Mouse (Mus musculus) embryonic facial prominence, embryonic 13.5 days (tissue): ENCODE results near the gene Mthfd1. TPM values are rescaled to one million over a fixed set of nuclear protein-coding genes. Genes with fewer than 3 reads are reported as not detected.

Experiments used
- ATAC-seq: fragments of 200-750 bp; cut with Nextera tagmentation; 2 replicates; pipeline ENCODE4 v1.8.0; 2017; ENCODE audit warnings: low read depth; ENCODE audit not compliant: insufficient number of reproducible peaks, insufficient read depth, low FRiP score, low TSS enrichment
- H3K27ac ChIP-seq: fragments of 300-500 bp; sonication (generic); 2 replicates; pipeline ENCODE4 v1.5.1; 2015; ENCODE audit warnings: moderate library complexity, mild to moderate bottlenecking, inconsistent platforms
- H3K27me3 ChIP-seq: fragments of 300-500 bp; sonication (generic); 2 replicates; pipeline ENCODE4 v1.6.1; 2015; ENCODE audit warnings: mild to moderate bottlenecking, inconsistent platforms
- H3K36me3 ChIP-seq: fragments of 300-500 bp; sonication (generic); 2 replicates; pipeline ENCODE4 v1.6.1; 2015; ENCODE audit warnings: mild to moderate bottlenecking, inconsistent platforms
- H3K4me1 ChIP-seq: fragments of 300-500 bp; sonication (generic); 2 replicates; pipeline ENCODE4 v1.6.1; 2015; ENCODE audit warnings: inconsistent platforms
- H3K4me2 ChIP-seq: fragments of 300-500 bp; sonication (generic); 2 replicates; pipeline ENCODE4 v1.6.1; 2015; ENCODE audit warnings: moderate library complexity, mild to moderate bottlenecking, inconsistent platforms
- H3K4me3 ChIP-seq: fragments of 300-500 bp; sonication (generic); 2 replicates; pipeline ENCODE4 v1.5.1; 2015; ENCODE audit warnings: mild to moderate bottlenecking, inconsistent platforms
- H3K9ac ChIP-seq: fragments of 300-500 bp; sonication (generic); 2 replicates; pipeline ENCODE4 v1.6.1; 2015; ENCODE audit warnings: mild to moderate bottlenecking, inconsistent platforms
- H3K9me3 ChIP-seq: fragments of 300-500 bp; sonication (generic); 2 replicates; pipeline ENCODE4 v1.6.1; 2016; ENCODE audit warnings: inconsistent platforms
- WGBS: fragments of 180-500 bp; shearing (Covaris S2); methylation state at CpG from one replicate; pipeline ENCODE4 v1.1.7; 2015; ENCODE audit warnings: mixed read lengths; 5-methylcytosine and 5-hydroxymethylcytosine counted together
- polyA plus RNA-seq: library from polyadenylated mRNA; unstranded; fragments of >200 nt; fragmentation: Nextera tagmentation; extraction: Ambion mirVana; gene quantifications from 2 replicates; pipeline ENCODE4 v1.2.1, GENCODE M21; 2015

Mthfd1 gene
- polyA plus RNA-seq, 1 experiment from 2014 or later, result 76.8 TPM

DNA sequence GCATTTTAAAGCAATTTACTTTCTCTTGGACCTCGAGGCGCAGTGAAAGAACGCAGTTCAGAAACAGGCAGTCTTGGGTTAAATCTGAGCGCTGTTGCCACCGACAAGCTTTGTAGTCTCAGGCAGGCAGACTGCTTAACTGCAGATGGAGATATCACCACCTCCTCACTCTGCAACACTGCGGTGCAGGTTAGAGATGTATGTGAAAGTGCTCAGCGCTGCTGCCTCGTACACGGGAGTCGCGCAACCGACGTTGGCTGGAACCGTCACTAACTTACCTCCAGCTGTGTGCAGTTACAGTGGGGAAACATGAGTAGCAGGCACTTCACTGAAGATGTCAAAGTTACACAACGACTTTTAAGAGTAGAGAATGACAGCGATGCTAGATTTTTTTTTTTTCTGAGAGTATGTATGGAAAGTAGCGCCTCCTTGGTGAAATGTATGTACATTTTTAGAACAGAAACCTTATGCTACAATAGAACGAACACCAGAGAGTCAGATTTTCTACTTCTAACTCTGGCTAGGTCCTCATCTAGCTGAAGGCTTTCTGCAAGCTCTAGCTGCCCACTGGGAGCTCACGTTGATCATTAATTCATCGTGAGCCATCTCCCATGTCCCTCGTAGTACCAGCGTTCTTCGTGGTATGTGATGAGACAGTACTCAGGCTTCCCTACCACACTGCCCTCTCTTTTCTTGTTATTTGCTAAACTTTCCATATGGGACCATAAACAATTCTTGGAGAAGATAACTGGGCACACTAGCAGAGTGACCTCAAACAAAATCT is 71.5 kb downstream of the Mthfd1 start:
- Histone ChIP-seq H3K27me3 (peaks cover 10% of the 10 kb centered on the region; the same call in 1 of the 2 replicates), H3K27ac (no peak overlapping the region), H3K9me3 (no peaks in the 10 kb centered on the region), H3K36me3 (0 out of 2 replicates have a peak, but pooled peaks cover 3% of the 10 kb centered on the region), H3K4me1 (peaks cover 9% of the 10 kb centered on the region), H3K9ac (no peak overlapping the region), H3K4me3 (no peak overlapping the region), H3K4me2 (no peak overlapping the region)
- WGBS, result 81% methylated on average over 23 of the region's 23 CpGs
- ATAC-seq, result no peak

DNA sequence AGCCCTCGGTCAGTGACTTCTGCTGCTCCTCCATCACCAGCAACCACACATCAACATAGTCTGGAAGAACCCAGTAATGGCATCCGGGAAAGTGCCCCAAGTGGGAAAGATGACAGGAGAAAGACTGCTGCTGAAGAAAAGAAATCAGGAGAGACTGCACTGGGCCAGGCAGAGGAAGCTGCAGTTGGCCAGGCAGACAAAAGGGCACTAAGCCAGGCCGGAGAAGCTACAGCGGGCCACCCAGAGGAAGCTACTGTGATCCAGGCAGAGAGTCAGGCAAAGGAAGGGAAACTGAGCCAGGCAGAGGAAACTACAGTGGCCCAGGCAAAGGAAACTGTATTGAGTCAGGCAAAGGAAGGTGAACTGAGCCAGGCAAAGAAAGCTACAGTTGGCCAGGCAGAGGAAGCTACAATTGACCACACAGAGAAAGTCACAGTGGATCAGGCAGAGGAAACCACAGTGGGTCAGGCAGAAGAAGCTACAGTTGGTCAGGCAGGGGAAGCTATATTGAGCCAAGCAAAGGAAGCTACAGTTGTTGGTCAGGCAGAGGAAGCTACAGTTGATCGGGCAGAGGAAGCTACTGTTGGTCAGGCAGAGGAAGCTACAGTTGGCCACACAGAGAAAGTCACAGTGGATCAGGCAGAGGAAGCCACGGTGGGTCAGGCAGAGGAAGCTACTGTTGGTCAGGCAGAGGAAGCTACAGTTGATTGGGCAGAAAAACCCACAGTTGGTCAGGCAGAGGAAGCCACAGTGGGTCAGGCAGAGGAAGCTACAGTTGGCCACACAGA is 73.7 kb downstream of the Mthfd1 start:
- no peak overlapping the region for H3K4me3 ChIP-seq
- no peak for ATAC-seq
- no peak overlapping the region for H3K4me2 ChIP-seq
- H3K27me3 ChIP-seq, result peaks cover 10% of the 10 kb centered on the region; the same call in 1 of the 2 replicates
- no peak overlapping the region for H3K9ac ChIP-seq
- no peaks in the 10 kb centered on the region for H3K9me3 ChIP-seq
- 0 out of 2 replicates have a peak, but pooled peaks cover 3% of the 10 kb centered on the region for H3K36me3 ChIP-seq
- no peak overlapping the region for H3K27ac ChIP-seq
- H3K4me1 ChIP-seq, result peaks cover 9% of the 10 kb centered on the region
- WGBS, result 89% methylated on average over 6 of the region's 6 CpGs

DNA sequence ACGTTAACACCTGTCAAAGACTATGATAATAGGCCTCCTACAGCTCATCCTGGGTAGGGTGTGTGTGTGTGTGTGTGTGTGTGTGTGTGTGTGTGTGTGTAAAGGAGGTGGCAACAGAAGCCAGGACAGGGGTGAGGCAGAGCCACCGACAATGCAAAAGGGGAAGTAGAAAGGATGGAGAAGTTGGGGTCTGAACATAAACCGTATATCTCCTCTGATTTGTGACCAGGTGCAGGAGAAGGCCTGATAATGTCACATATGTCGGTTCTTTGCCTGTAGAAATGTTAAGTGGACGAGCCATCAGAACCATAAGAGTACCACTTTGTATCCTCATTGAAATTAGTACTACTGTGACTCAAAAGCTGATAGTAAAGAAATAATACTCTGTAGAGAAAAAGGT is 78.6 kb downstream of the Mthfd1 start:
- H3K27me3 ChIP-seq, result no peaks in the 10 kb centered on the region
- H3K27ac ChIP-seq, result no peak overlapping the region
- no peaks in the 10 kb centered on the region for H3K4me1 ChIP-seq
- ATAC-seq, result no peak
- H3K9ac ChIP-seq, result no peak overlapping the region
- no peak overlapping the region for H3K4me3 ChIP-seq
- H3K4me2 ChIP-seq, result no peak overlapping the region
- WGBS, result 91% methylated on average over 5 of the region's 5 CpGs
- H3K9me3 ChIP-seq, result no peaks in the 10 kb centered on the region
- H3K36me3 ChIP-seq, result no peaks in the 10 kb centered on the region

DNA sequence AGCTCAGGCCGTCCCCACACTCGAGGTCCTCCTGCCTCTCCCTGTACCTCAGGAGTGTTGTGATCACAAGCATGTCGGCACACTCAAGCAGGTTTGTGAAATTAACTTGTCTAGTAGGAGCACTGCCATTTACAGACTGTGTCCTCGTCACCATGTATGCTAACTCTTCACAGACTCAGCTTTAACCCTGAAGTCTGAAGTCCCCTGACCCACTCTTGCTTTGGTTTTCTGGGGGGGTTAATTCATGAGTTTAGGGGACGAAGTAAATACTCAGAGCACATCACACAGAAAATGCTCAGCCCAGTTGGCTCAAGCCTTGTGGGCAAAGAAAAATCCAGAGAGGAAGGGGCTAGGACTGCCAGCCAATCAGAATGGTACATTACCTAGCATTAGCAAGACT is 80.5 kb downstream of the Mthfd1 start:
- WGBS, result 81% methylated on average over 5 of the region's 5 CpGs
- Histone ChIP-seq H3K4me1 (no peaks in the 10 kb centered on the region), H3K4me2 (no peak overlapping the region), H3K9me3 (no peaks in the 10 kb centered on the region), H3K27ac (no peak overlapping the region), H3K4me3 (no peak overlapping the region), H3K9ac (no peak overlapping the region), H3K36me3 (no peaks in the 10 kb centered on the region), H3K27me3 (no peaks in the 10 kb centered on the region)
- no peak for ATAC-seq

DNA sequence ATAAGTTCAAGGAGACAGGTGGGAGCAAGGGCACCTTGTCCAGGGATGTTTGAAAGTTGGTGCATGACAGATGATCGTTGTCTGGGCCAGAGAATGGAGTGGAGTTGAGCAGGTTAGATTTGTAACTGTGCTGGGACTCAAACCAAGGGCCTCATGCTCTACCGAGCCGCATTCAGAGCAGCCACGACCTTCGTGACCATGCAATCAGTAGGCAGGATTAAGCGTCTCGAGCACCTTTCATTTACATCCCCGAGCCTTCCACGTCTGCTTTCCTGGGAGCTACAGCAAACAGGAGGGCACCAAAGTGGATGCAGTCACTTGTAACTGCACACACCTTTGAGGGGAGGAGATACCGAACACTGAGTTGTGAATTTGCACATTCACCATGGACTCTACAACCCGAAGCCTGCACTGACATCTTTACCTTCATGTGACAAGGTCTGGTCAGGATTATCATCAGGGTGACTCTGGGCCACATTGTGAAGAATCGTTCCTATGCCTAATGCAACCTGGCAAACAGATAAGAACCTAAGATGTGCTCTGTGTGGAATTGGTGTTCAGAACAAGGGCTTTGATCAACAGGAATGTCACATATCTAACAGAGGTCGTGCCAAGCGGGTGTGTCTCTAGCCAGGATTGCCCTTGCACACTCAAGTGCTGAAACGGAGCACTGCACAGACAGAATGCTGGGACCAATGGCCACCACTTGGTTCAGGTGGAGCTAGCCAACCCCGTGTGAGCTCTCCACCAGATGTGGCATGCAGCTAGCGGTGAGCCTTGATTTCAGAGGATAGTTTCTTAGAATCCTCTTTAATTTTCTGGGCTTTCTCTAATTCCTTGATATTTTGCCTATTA is 81.2 kb downstream of the Mthfd1 start:
- Histone ChIP-seq H3K36me3 (no peaks in the 10 kb centered on the region), H3K4me1 (no peaks in the 10 kb centered on the region), H3K4me2 (no peak overlapping the region), H3K9me3 (no peaks in the 10 kb centered on the region), H3K27ac (no peak overlapping the region), H3K27me3 (no peaks in the 10 kb centered on the region), H3K9ac (no peak overlapping the region), H3K4me3 (no peak overlapping the region)
- no peak for ATAC-seq
- 74% methylated on average over 17 of the region's 17 CpGs for WGBS

DNA sequence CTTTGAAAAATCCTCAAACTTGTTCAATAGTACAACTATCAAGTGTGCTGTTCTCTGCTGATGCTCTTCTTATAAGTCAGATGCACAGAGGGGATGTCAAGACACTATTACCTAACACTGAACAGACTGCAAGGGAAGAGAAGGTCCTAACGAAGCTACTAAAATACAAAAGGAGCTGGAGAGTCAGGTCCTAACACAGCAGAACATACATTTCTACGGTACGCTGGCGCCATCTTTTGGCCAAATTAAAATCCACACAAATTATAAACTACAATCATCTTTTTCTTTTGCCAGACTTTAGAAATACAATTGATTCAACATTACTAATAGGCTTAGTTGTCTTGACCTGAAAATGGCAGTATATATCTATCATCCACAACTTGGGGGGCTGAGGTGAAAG is 86.0 kb downstream of the Mthfd1 start:
- Histone ChIP-seq H3K4me1 (no peaks in the 10 kb centered on the region), H3K9me3 (no peaks in the 10 kb centered on the region), H3K27me3 (no peaks in the 10 kb centered on the region), H3K27ac (no peak overlapping the region), H3K4me2 (no peak overlapping the region), H3K9ac (no peak overlapping the region), H3K36me3 (peaks cover 10% of the 10 kb centered on the region), H3K4me3 (no peak overlapping the region)
- no peak for ATAC-seq
- WGBS, result 9% methylated on average over 4 of the region's 4 CpGs

DNA sequence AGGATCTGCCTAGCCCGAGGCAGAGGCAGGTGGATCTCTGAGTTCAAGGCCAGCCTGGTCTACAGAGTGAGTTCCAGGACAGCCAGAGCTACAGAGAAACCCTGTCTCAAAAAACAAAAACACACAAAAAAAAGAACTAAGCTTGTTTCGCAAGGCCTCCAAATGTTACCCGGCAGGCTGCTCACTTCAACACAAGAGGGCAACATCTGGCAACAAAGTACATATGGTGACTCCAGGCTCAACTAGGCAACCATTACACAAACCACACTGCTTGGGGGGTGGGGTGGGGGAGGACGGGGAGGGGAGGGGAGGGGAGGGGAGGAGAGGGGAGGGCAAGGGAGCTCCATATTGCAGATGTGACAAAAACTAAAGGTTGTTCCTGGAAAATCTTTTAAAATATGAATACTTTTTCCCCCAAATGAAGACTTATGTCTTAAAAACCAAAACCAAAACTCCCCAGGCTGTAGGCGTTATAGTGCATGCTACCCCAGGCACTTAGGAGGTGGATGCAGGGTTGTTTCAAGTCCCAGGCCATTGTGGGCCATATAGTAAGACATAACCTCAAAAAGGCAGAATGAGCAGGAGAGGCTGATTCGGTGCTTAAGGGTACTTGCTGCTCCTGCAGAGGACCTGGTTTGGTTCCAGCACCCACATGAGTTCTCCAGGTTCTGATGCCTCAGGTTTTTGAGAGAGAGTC is 90.8 kb downstream of the Mthfd1 start:
- Histone ChIP-seq H3K4me3 (no peak overlapping the region), H3K27me3 (no peaks in the 10 kb centered on the region), H3K36me3 (peaks cover 32% of the 10 kb centered on the region), H3K4me1 (no peaks in the 10 kb centered on the region), H3K4me2 (no peak overlapping the region), H3K9ac (no peak overlapping the region), H3K9me3 (no peaks in the 10 kb centered on the region), H3K27ac (no peak overlapping the region)
- WGBS, result 65% methylated on average over 6 of the region's 6 CpGs
- ATAC-seq, result no peak

DNA sequence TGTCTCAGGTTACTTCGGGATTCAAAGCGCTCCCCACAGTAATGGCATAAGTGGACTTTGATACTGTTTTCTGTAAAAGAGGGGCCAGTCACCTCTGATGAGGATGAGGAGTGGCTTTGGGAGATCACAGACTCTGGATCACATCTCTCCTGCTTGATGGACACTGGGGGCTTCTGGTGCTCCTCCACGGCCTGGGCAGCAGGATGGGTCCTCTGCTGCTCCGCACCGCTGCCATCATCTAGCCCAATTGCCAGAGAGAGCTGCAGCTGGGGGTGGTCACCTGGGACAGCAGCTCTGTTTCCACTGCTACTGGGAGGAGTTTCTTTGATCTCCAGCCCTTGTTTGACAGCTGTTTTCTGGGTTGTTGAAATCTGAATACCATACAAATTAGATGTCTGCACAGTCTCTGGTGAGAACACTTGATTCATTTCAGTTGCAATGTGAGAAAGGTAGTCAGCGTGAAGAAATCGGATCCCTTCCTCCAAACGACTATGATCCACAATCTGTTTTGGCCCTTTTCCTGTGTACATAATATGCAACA is 94.7 kb downstream of the Mthfd1 start:
- Histone ChIP-seq H3K27me3 (no peaks in the 10 kb centered on the region), H3K4me2 (no peak overlapping the region), H3K4me1 (no peaks in the 10 kb centered on the region), H3K4me3 (no peak overlapping the region), H3K27ac (no peak overlapping the region), H3K36me3 (peaks cover 52% of the 10 kb centered on the region), H3K9me3 (no peaks in the 10 kb centered on the region), H3K9ac (no peak overlapping the region)
- WGBS, result 58% methylated on average over 8 of the region's 8 CpGs
- no peak for ATAC-seq

DNA sequence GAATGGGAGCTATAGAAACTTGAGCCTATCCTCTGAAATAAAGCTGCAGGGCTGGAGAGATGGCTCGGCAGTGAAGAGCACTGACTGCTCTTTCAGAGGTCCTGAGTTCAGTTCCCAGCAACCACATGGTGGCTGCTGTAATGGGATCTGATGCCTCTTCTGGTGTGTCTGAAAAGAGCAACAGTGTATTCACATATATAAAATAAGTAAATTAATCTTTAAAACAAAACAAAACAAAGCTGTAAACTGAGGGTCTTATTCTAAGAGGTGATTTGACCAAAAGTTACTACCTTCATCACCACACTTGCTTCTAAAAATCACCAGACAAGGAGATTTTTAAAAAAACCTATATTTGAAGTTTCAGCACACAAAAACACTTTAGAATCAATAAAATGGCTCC is 105.8 kb downstream of the Mthfd1 start:
- Histone ChIP-seq H3K9me3 (no peaks in the 10 kb centered on the region), H3K9ac (no peak overlapping the region), H3K4me3 (no peak overlapping the region), H3K36me3 (peaks cover 17% of the 10 kb centered on the region; the same call in 1 of the 2 replicates), H3K27me3 (no peaks in the 10 kb centered on the region), H3K27ac (no peak overlapping the region), H3K4me2 (no peak overlapping the region), H3K4me1 (peaks cover 15% of the 10 kb centered on the region)
- 42% methylated on average over 1 of the region's 1 CpGs for WGBS
- ATAC-seq, result no peak

DNA sequence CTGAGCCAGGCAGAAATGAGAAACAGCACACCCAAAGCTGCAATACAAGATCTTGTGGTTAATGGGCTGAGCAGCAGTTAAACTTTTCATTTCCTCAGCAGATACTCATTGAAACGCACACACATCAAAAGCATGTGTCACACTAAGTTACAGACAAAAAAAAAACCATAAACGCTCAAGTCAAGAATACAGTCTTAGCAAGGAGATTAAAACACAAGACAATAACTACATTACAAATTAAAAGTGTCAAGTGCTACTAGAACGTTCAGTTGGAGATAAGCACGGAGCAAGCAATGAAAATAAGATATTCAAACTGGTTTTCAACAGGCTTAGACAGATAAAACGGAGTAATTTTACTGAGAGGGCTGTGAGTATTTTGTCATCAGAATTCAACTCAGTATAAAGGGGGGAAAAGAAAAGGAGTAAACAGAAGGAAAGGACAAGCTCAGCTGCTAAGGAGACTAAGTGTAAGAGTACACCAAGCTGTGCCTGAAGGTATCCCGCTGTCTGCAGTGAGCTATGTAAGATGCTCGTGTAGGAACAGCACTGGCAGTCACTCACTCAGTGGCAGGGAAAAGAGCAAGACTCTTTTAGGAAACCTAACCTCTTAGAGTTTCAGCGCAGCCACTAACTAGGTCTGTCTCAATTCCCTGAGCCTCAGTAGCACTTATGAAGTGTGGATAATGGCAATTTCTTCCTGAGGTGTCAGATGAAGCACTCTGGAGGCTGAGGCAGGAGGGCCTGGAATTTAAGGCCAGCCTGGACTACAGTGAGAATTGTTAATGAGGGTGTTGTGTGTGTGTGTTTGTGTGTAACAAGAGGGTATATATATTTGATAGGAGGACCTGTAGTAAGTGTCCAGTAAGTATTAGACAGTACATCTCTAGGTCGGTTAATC is 106.6 kb downstream of the Mthfd1 start:
- H3K4me2 ChIP-seq, result no peak overlapping the region
- 41% methylated on average over 9 of the region's 9 CpGs for WGBS
- H3K4me3 ChIP-seq, result no peak overlapping the region
- H3K27me3 ChIP-seq, result no peaks in the 10 kb centered on the region
- H3K36me3 ChIP-seq, result peaks cover 17% of the 10 kb centered on the region; the same call in 1 of the 2 replicates
- no peaks in the 10 kb centered on the region for H3K9me3 ChIP-seq
- no peak overlapping the region for H3K9ac ChIP-seq
- ATAC-seq, result no peak
- peaks cover 21% of the 10 kb centered on the region for H3K4me1 ChIP-seq
- H3K27ac ChIP-seq, result peak overlapping the region; percentile 36; the same call in 1 of the 2 replicates
